Mouse (Mus musculus): ENCODE results near the gene Nxpe2. TPM values are rescaled to one million over a fixed set of nuclear protein-coding genes. Genes with fewer than 3 reads are reported as not detected.

Nxpe2 gene
- polyA plus RNA-seq (2017; shearing (Covaris generic)), result 0.14 TPM

DNA sequence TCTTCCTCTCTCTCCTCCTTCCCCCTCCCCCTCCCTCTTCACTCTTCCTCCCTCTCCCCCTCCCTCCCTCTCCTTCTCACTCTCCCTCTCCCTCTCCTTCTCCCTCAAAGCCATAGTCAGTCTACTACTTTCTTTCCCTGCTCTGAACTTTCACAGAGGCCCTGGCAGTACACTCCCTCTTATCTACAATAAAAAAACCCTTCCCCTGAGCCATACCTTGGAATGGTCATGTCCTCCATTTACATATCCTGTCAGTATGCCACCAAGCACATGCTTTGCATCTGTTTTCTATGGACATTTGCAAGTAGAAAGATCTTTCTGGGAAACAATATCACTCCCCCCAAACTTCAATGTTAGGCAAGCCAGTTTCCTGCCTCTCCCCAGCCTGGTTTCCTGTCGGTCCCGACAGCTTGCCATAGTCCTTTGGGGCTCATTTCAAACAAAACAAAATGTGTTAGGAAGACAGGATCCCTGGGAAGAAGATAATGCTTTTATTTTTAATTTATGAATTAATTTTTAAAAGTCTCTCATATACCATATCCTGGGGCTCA is at the start of gene Nxpe2:
Nxpe2 (minus strand) TSS at position 307 of the 551 bp plus-strand sequence.

Other genes starting within 250 kb of the Nxpe2 start
- gene Nxpe4, start 191.4 kb downstream of the Nxpe2 start, polyA plus RNA-seq (2017; shearing (Covaris generic)), result 0.42 TPM
- 143 TPM for gene Rexo2, start 127.2 kb upstream of the Nxpe2 start, polyA plus RNA-seq (2017; shearing (Covaris generic))
- gene Rbm7, start 141.8 kb upstream of the Nxpe2 start, polyA plus RNA-seq (2017; shearing (Covaris generic)), result 205 TPM
- 23.5 TPM for gene Gm5617, start 142.0 kb upstream of the Nxpe2 start, polyA plus RNA-seq (2017; shearing (Covaris generic))

Data from CD4-positive, CD25-positive, alpha-beta regulatory T cell, adult 9 weeks (primary cell).